Mouse (Mus musculus): ENCODE measurements around the gene Nek7. TPM values are rescaled to one million over a fixed set of nuclear protein-coding genes. Genes with fewer than 3 reads are reported as not detected.

The Nek7 gene
- polyA plus RNA-seq, 1 experiment = 2.9 TPM

DNA sequence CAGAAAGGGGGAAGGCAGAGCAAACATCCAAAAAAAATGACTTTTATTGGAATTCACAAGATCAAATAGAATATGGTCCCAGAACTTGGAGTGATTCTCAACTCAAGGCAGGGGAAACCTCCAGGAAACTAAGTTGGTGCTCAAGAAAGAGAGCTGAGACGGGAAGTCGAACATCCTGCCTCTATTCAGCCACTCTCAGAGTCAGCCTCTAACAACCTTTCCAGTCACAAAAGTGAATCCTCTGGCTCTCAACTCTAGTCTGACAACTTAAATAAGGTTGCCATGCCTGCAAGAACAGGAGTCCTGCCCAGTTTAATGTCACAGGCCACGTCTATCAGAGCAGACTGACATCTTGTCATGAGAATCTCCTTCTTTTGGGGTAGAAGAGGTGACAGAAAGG is 7.9 kb upstream of the Nek7 start:
- Histone ChIP-seq H3K36me3 (replicated peaks; ENCODE audit: low read length) (no peaks in the 10 kb centered on the region), H3K9me3 (no peaks in the 10 kb centered on the region), H3K4me1 (0 out of 2 replicates have a peak, but pooled peaks cover 3% of the 10 kb centered on the region), H3K4me3 (replicated peaks) (no peak overlapping the region), H3K27me3 (replicated peaks) (no peaks in the 10 kb centered on the region)
- TF ChIP-seq FLI1 (IDR thresholded peaks at IDR 0.05; ENCODE audit: low read length) (no peak), GATA1 (IDR thresholded peaks at IDR 0.05; ENCODE audit: borderline replicate concordance, low read length) (no peak)

DNA sequence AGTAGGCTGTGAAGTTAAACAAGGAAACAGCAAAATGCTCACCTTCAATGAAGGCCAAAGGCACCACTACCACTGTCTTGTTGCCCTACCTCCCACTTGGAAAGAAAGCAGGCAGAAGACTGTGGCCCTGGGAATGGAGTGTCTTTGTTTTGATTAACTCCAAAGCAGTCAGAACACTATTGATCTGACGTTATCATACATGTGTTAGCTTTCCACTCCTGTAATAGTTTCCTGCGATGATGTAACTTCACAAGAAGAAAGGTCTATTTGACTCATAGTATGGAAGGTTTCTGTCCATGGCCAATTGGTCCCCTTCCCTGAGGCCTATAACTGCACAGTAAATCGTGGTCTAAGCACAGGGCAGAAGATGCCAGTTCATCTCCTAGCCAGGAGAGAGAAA is 6.3 kb upstream of the Nek7 start:
- no peaks in the 10 kb centered on the region for H3K9me3 ChIP-seq
- TF ChIP-seq FLI1 (IDR thresholded peaks at IDR 0.05; ENCODE audit: low read length) (no peak), GATA1 (IDR thresholded peaks at IDR 0.05; ENCODE audit: borderline replicate concordance, low read length) (no peak)
- H3K4me3 ChIP-seq (replicated peaks) = no peak overlapping the region
- no peaks in the 10 kb centered on the region for H3K36me3 ChIP-seq (replicated peaks; ENCODE audit: low read length)
- no peaks in the 10 kb centered on the region for H3K27me3 ChIP-seq (replicated peaks)
- 0 out of 2 replicates have a peak, but pooled peaks cover 6% of the 10 kb centered on the region for H3K4me1 ChIP-seq

DNA sequence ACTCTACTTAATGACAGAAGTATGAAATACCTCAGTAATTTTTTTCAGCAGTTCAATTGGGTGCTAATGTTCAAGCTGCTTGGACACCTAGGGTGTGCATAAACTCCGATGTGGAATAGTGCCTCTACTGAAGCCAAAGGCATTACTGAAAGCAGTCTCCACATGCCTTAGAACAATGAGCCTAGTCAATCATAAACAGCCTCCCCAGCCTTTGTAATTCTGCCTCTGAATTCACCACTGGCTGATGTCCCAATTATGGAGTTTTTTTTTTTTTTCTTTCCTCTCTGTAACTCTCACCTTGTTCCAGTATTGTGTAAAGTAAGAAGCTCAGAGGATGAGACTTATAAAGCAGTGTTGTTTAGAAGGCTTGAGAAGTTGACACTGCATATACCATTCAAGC is 3.9 kb upstream of the Nek7 start:
- no peaks in the 10 kb centered on the region for H3K27me3 ChIP-seq (replicated peaks)
- no peaks in the 10 kb centered on the region for H3K36me3 ChIP-seq (replicated peaks; ENCODE audit: low read length)
- no peak for TF ChIP-seq FLI1 (IDR thresholded peaks at IDR 0.05; ENCODE audit: low read length)
- no peak for TF ChIP-seq GATA1 (IDR thresholded peaks at IDR 0.05; ENCODE audit: borderline replicate concordance, low read length)
- peaks cover 9% of the 10 kb centered on the region; the same call in 1 of the 2 replicates for H3K4me1 ChIP-seq
- H3K4me3 ChIP-seq (replicated peaks) = no peak overlapping the region
- no peaks in the 10 kb centered on the region for H3K9me3 ChIP-seq

DNA sequence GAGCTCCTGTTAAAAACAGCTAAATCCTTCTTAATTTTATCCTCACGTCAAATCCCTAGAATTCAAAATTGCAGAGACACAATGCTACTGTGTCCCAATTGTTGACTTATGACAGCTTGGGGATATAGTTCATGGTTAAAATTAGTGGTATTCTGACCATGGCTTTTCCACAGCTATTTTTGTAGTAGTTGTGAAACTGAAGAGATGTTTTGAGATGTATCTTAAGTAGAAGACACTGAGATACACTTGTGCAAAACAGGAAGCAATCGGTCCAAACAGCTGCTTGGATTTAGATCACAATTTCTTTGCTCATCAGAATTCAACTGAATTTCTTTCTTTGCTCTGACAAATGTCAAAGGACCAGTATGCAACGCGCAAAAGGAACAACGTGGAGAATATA is 2.9 kb upstream of the Nek7 start:
- no peaks in the 10 kb centered on the region for H3K9me3 ChIP-seq
- H3K27me3 ChIP-seq (replicated peaks) = no peaks in the 10 kb centered on the region
- no peak for TF ChIP-seq FLI1 (IDR thresholded peaks at IDR 0.05; ENCODE audit: low read length)
- no peak for TF ChIP-seq GATA1 (IDR thresholded peaks at IDR 0.05; ENCODE audit: borderline replicate concordance, low read length)
- H3K4me1 ChIP-seq = peaks cover 13% of the 10 kb centered on the region
- no peaks in the 10 kb centered on the region for H3K36me3 ChIP-seq (replicated peaks; ENCODE audit: low read length)
- H3K4me3 ChIP-seq (replicated peaks) = no peak overlapping the region

DNA sequence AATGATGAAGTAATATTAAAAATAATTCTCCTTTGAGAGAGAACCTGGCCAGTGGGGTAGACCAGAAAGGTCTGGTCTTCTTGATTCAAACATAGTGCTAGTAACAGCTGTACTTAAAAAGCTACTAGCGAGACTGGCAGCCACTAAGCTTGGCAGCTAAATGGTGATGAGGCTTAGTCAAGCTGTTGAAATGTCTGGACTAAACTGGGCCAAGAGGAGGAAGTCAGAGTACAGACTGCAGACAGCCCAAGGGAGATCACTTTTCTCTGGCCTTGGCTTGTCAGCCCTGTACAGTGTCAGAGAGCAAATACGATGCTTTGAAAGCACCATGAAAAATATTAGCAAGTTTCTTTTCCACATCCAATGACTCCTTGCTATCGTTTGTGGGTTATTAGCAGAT is 2.5 kb upstream of the Nek7 start:
- H3K4me1 ChIP-seq = peaks cover 14% of the 10 kb centered on the region
- no peaks in the 10 kb centered on the region for H3K27me3 ChIP-seq (replicated peaks)
- H3K4me3 ChIP-seq (replicated peaks) = no peak overlapping the region
- no peaks in the 10 kb centered on the region for H3K36me3 ChIP-seq (replicated peaks; ENCODE audit: low read length)
- no peaks in the 10 kb centered on the region for H3K9me3 ChIP-seq
- TF ChIP-seq FLI1 (IDR thresholded peaks at IDR 0.05; ENCODE audit: low read length) (no peak), GATA1 (IDR thresholded peaks at IDR 0.05; ENCODE audit: borderline replicate concordance, low read length) (no peak)

DNA sequence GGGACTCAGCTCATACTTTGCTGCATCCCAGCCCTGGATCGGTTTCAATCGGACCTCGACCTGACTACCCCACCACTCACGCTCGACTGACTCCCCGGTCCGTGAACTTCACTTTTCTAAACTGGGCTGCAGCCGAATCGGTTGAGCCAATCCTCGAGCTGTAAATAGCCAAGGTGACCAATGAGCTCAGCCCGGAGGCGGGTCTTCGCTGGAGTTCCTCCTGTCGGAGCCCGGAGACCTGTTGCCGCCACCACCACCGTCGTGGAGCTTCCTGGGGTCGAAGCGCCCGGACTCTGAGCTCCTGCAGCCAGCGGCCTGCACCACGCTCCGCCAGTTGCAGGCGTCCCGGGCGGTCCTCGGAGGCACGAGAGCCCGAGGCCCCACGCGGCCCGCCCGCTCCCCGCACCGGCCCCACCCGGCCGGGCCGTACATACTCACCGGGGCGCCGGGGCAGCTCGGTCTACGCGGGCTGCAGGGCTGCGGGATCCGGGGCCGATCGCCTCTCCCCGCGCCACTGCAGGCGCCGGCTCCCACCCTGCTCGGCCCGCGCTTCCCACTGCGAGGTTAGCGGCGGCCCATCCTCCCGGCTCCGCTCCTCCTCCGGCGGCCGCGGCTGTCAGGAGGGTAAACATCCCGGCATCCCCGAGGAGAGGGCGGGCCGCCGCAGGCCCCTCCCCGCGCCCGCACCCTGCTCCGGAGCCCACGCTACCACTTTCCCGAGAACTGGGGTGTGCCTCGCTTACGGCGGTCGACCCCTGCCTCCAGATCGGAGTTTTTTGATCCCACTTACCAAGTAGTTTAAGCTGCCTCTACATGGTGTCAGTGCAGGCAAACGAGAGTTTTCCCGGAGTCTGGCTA is 598 bp downstream of the Nek7 start:
- TF ChIP-seq GATA1 (IDR thresholded peaks at IDR 0.05; ENCODE audit: borderline replicate concordance, low read length) (no peak), FLI1 (IDR thresholded peaks at IDR 0.05; ENCODE audit: low read length) (no peak)
- no peaks in the 10 kb centered on the region for H3K36me3 ChIP-seq (replicated peaks; ENCODE audit: low read length)
- no peaks in the 10 kb centered on the region for H3K9me3 ChIP-seq
- H3K27me3 ChIP-seq (replicated peaks) = no peaks in the 10 kb centered on the region
- H3K4me3 ChIP-seq (replicated peaks) = peak overlapping the region; percentile 98
- peaks cover 41% of the 10 kb centered on the region for H3K4me1 ChIP-seq

DNA sequence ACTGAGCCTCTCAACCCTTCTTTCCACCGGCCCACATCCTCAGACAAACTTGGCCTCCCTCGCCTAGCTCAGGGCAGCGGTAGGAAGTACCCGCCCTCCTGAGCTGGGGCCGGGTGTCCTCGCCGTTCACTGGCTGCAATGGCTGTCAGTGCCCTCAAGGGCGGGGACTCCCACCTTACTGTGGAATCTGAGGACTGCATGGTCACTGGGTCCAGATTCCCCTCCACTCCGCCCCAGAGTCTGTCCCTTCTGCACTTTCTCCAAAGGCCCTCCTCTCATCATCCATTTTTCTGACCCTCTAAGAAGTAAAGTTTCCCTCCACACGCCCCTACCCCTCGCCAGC is 2.0 kb downstream of the Nek7 start:
- H3K36me3 ChIP-seq (replicated peaks; ENCODE audit: low read length) = no peaks in the 10 kb centered on the region
- peak overlapping the region; percentile 98 for H3K4me3 ChIP-seq (replicated peaks)
- H3K4me1 ChIP-seq = peaks cover 52% of the 10 kb centered on the region
- no peaks in the 10 kb centered on the region for H3K9me3 ChIP-seq
- TF ChIP-seq FLI1 (IDR thresholded peaks at IDR 0.05; ENCODE audit: low read length) (no peak), GATA1 (IDR thresholded peaks at IDR 0.05; ENCODE audit: borderline replicate concordance, low read length) (no peak)
- no peaks in the 10 kb centered on the region for H3K27me3 ChIP-seq (replicated peaks)

DNA sequence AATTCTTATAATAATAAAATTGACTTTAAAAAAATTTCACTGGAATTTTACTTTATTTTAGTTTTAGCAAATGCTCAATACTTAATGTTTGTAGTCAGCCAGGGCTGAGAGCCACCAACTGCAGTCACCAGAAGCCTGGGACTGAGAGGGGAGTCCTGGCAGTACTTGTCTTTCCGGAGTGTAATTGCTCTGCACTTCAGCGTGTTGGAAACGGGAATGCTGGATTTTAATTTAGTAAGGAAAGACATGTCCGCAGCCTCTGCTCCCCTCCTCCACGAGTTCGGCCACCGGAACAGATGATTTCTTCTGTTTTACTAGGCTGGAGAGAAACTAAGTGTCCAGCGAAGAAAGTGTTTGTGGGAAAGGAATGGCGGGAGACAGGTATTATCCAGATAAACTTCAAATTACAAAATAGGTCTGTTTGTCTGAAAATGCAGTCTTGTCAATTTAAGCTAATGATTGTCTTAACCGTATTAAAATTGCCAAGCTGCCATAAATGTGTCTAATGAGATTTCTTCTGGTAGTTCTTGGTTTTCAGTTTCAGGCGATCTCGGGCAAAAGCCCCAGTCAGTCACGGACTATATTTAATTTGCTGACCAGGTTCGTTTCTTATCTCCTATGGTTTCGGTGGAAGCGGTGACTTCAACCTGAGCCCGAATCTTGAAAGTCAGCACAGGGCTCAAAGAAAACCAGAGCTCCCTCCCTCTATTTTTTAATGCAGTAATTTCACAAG is 2.5 kb downstream of the Nek7 start:
- Histone ChIP-seq H3K4me1 (peaks cover 54% of the 10 kb centered on the region), H3K36me3 (replicated peaks; ENCODE audit: low read length) (no peaks in the 10 kb centered on the region), H3K27me3 (replicated peaks) (no peaks in the 10 kb centered on the region), H3K9me3 (no peaks in the 10 kb centered on the region), H3K4me3 (replicated peaks) (peak overlapping the region; percentile 98)
- TF ChIP-seq FLI1 (IDR thresholded peaks at IDR 0.05; ENCODE audit: low read length) (no peak), GATA1 (IDR thresholded peaks at IDR 0.05; ENCODE audit: borderline replicate concordance, low read length) (no peak)

DNA sequence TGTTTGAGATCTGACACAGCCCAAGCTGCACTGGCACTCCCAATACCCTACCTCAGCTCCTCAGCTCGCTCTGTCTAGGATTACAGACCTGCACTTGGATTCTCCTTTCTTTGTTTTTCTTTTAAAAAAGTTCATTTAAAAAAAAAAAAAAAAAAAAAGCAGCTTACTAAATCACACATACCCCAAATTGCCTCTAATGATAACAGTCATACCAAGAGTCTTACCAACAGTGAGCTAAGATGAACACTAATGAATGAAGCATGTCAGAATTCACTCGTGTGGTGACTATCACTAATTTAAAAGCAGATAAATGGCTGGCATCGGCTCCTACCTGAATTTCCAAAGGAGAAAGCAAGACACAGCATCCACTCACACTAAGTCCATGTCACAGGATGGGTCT is 4.6 kb downstream of the Nek7 start:
- TF ChIP-seq GATA1 (IDR thresholded peaks at IDR 0.05; ENCODE audit: borderline replicate concordance, low read length) (no peak), FLI1 (IDR thresholded peaks at IDR 0.05; ENCODE audit: low read length) (no peak)
- Histone ChIP-seq H3K9me3 (no peaks in the 10 kb centered on the region), H3K4me3 (replicated peaks) (no peak overlapping the region), H3K27me3 (replicated peaks) (no peaks in the 10 kb centered on the region), H3K36me3 (replicated peaks; ENCODE audit: low read length) (no peaks in the 10 kb centered on the region), H3K4me1 (peaks cover 57% of the 10 kb centered on the region)

Data from megakaryocyte, embryonic 14.5 days (primary cell).